Mouse (Mus musculus) thymus, postnatal 36 days (tissue): Measurements from ENCODE around the gene Mbnl1.
A peak's percentile ranks its signal among the peaks of the same experiment; 100 is the strongest.

ENCODE experiments used
- DNase-seq, 2 experiments: peaks; one replicate each; pipeline ENCODE4 v3.0.0; 2022; ENCODE audit warnings: mixed read lengths in 2 of 2

Mbnl1 gene

DNA sequence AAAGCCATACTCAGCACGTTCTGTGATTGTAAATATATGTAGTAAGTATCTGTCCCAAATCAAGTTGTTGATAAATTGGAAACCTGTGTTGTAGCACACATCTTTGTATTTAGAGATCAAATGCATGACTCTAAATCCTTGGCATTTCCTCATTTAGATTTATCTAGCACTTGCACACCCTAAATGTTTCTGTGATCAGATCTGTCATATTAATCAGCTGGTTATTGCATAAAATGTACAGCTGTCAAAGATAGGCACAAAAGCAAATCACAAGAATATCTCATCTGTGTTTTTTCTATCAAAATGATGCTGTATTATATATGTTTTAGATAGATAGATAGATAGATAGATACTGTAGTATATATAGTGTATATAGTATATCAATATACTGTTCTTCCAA is 98.9 kb downstream of the Mbnl1 start:
- DNase-seq: no peak

DNA sequence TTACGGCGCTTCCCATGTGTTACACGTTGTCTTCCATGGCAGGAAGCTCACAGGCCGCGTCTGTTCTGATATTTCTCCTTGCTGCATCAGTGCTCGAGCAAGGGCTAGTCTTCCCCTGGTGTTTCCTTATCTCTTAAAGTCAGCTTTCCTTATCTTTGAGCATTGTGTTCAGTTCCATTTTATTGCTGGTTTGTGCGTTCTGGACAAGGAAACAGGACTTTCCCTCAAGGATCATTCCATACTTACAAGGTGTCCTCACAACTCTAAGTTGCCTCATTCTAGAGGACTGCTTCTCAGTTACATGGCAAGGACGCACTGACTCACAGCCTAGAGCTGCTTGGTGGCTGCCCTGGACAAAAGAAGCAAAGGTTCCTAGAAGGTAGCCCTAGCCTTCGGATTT is 101.6 kb downstream of the Mbnl1 start:
- DNase-seq: no peak

DNA sequence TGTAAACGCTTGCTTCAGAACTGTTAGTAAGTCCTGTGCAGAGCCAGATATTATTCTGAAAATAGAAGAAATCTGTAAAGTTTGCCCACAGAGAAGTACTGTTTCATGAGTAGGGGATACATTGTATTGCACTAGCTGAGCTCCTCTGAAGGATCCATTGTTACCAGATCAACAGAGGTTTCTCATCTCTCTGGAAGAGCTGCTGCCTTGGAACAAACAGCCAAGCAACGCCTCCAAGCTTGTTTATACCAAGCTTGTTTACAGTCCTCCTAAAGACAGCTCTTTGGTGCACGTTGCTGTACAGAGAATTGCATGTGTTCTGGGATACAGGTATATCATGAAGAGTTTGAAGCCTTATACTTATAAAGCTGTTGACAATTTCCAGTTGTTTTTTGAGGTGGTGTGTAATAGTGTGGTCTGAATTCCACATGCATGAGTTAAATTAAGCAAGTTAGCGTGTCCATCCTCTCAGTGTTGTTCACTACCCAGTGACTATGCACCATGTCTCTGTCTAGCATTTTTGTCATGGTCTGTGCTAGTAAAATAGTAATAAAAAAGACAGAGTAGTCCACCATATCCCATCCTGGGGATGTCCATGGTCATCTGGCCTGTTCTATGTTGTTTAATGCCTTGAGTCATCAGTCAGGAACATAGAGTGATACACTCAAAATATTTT is 102.4 kb downstream of the Mbnl1 start:
- DNase-seq: no peak

DNA sequence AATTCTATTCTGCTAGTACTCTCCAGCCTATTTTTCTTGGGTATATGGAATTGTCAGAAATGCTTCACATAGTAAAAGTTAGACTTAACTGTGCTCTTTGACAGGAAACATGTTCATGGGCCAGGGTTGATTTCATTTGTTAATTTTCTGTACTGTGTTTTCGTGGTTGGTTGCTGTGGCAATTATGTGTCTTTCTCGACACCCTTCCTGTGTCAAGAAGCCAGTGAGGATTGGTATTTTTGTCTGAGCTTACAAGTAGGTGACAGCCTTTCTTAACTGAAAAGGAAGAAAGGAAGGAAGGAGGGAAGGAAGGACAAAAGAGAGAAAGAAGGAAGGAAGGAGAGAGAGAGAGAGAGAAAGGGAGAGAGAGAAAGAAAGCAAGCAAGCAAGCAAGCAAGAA is 103.3 kb downstream of the Mbnl1 start:
- no peak for DNase-seq

DNA sequence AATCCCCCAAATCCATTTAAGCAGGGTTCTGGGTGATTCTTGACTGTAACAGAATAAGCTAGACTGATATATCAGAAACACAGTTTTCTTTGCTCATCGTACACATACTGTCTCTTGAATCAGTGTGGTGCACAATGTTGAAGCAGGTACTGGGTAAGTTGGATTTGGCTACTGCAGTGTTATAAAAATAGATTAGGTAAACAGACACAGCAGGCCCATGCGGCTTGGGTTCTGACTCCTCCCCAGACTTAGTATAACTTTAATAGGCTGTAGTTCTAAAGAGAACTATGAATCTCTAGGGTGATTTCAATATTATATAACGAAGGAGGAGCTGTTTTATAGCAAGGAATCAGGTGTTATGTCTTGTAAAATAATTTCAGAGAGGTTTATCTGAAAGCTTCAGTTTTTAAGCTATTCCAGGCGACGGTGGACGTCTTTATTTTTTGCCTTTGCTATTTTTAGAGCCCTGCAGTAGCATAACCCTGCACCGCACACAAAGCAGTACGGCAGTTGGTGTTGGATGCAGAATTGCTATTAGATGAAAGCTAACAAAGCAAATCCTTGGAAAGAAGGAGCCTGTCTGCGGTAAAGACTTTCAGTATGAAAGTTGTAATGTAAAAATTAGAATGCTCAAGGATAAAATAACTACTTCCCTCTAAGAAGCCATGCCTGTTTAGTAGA is 103.9 kb downstream of the Mbnl1 start:
- no peak for DNase-seq

DNA sequence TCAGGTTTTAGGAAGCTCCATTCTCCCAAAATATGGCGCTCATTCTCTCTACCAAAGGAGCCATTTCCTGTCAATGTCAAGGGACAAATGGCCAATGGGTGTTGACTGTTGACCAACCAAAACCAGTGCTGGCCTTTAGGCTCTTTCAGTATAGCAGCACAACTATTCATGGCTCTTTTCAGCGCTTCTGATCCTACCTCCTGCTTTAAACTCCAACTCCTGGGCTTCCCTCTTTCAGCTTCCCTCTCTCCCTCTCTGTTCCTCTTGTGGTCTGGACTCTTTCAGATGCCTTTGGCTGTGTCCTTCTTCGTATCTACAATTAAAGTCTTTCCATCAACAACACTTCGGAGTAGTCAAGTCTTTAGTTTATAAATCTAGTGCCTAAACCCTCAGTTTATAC is 107.2 kb downstream of the Mbnl1 start:
- no peak for DNase-seq

DNA sequence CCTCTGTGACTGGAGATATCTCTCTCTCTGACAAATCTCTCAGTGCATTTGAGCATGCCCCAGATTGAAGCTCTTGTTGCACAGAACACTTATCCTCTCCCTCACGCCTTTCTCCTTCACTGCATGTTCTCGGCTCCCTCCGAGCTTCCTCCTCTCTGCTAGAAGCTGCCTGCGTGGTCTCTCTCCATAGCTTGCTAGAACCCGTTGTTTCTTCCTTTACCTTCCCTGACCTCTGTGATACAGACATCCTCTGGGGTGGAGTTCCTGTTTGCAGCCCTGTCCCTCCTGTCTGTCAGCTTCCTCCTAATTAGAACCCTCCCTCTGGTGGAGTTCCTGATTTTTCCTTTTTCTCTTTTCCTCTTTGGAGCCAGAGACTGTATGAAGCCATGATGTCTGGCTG is 108.1 kb downstream of the Mbnl1 start:
- no peak for DNase-seq

DNA sequence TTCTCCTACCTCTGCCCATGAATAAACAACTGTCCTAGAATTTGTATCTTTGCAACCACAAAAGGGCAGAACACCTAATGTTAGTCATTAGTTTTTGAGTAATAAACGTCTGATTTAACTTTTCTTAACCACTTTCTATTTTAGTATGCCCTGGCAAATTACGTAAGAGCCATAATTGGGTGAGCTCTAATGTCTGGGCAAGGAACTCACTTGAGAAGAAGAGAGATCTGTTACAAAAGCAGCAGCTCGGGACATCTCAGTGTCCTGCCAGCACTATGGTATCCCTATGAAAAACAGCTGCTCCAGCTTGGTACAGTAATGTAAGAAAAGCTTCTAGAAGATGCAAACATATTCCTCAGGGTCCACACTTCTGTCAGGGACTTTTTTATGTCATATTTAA is 109.5 kb downstream of the Mbnl1 start:
- DNase-seq: no peak

DNA sequence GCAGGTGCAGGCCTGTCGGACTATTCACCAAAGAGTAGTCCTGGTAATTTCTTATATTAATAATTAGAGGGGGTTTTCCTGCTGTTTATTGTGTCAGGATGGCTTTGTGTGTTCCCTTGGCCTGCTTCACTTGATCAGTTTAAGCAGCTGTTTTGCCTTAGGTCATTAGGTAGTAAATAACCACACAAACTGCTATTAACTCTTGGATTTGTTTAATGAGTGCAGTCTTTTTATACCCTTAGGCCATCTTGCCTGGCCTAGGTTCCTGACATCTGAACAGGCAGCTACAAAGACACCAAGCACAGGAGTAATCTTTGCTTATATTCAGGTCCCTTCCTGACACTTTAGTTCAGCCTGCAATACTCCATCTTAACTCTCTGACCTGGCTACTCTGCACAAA is 110.0 kb downstream of the Mbnl1 start:
- no peak for DNase-seq

DNA sequence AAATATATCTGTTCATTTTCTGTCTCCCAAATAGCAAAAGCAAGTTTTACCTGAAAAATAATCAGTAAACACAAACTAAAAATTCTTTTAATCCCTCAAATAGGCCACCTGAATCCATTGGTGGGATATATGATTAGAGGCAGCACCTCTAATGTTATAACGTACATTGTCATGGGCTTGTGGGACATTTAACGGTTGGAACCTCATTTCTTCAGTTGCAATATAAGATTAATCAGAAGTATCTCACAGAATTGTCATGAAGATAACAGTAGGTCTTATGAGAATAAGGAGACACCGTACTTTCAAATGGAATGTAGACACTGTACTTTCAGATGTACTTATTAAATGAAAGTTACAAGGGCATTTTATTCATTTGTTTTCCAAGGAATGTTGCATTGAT is 112.1 kb downstream of the Mbnl1 start:
- DNase-seq: no peak

DNA sequence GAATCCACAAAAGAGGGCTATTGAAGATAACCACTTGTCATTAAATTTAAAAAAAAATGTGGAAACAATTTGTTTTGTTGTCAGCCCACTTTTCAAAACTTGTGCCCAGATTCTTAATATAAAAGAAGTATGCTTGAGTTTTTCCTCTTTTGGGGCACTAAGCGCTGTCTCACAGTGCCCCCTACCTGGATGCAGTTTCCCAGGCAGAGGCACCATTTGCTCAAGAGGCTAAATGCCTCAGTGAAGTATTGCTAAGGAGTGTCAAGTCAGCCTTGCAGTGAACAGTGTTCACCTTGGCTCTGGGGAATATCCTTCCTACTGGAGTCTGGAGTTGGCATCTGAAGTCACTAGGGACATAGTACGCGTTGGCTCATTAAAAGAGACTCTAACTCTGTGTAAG is 113.4 kb downstream of the Mbnl1 start:
- no peak for DNase-seq

DNA sequence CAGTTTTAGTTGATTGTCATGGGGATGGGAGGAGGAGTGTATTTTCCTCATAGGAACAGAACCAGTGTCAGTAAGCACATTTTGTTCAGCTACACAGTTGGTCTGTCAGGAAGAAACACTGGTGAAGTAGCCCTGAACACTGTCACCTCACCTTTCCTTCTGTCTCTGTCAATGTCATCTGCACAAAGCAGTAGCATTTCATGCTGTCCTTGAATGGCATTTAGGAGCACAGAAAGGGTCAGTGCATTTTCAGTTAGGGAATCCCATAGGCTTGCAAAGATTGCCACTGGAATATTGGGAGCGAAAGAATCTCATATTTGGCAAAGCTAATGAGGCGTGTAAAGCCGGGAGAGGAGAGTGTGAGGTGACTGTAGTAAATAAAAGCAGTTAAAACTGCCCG is 114.5 kb downstream of the Mbnl1 start:
- DNase-seq: no peak

DNA sequence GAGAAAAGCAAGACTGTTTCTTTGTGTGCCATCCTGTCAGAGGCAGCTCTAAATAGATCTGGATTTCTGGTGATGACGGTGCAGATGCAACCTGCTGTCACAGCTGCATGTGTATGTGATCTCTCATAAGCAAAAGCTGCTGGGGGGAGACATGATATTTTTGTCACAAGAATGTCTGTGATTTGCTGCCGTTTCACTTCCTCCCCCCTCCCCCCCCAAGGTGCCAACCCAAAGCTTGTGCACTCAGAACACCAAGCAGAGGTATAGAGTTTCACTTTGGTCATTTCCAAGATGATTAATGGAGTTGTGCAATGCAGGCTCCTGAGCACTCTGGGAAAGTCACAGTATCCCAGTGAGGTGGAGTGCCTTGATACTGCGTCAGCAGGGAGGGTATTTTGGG is 116.7 kb downstream of the Mbnl1 start:
- DNase-seq: no peak

DNA sequence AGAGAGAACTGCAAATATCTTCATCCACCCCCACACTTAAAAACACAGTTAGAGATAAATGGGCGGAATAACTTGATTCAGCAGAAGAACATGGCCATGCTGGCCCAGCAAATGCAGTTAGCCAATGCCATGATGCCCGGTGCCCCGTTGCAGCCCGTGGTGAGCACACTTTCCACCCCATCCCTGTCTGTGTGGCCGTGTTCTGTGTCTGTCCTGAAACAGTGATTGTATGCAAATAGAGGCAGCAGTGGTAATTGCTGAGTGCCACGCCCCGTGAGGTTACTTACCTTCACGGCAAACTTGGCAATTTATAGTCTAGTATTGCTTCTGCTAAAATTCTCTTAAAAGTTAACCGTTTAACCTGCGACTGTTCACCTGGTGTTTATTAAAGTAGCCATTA is 123.0 kb downstream of the Mbnl1 start:
- DNase-seq: no peak

DNA sequence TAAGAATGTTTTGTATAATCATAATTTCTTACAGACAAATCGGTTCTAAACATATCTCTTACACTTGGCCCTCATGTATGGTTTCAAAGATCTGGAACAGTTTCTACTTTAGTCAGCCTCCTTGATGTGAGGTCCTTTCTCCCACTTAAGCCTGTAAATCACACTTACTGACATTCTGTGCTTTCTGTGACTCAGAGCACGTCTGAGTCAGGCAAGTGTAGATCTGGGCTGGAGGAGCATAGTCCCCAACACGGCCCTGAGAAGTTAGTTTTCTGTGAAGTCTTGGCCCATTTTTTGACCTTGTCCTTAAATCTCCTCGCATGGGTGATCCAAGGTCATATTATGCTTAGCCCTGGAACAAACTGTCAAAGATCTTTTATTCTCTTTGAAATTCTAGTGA is 124.4 kb downstream of the Mbnl1 start:
- DNase-seq: no peak

DNA sequence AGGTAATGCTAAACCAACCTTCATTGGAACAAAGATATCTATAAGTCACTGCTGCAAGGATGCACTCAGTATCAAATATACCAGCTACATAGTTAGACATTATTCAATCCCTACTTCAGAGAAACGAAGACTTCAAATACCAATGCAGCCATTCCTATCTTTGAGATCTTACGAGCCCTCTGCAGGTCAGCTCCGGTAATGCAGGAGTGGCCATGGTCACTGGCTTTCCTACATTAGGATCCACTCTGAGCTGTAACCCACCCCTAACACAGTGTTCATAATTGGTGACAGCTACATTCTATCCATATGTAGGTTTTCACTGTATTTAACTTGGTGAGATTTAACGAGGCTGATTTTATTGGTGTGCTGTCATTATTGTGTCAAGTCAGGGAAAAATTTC is 129.1 kb downstream of the Mbnl1 start:
- DNase-seq: peak; percentile 56 to 66

DNA sequence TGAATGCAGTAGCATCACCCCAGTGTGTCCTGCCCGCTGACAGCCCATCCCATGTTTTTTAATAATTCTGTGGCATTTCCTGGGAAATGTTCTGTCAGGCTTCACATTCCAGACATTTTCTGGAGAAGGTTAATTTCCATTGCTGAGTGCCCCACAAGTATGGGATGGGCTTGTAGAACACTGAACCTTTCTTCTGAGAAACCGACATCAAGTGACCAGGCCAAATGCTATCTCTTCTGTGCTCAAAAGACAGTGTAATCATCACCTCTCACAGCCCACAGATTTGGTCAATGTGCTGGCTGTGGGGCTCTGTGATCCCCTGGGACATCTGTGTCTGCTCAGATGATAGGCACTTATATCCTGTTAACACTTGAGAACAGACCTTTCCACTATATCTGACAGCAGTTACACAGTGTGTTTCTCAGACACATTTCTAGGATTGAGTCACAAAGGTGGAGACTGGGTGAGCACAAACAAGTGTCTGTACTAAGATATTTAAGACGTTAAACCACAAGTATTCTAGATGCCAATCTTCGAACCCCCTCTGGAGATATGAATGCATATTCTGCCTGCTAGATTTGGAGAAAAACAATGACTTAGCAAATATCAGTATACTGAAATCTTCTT is 130.4 kb downstream of the Mbnl1 start:
- no peak for DNase-seq

DNA sequence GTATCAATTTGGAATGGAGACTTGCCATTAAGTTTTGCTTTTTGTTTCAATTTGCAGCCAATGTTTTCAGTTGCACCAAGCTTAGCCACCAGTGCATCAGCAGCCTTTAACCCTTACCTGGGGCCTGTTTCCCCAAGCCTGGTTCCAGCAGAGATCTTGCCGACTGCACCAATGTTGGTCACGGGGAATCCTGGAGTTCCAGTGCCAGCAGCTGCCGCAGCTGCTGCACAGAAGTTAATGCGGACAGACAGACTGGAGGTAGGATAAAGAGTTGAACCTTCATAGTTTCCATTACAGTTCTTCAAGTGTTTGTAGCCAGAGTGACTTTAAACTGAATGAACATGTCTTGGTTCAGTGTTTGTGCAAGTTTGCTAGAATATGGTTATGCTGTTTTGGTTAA is 131.0 kb downstream of the Mbnl1 start:
- DNase-seq: no peak

DNA sequence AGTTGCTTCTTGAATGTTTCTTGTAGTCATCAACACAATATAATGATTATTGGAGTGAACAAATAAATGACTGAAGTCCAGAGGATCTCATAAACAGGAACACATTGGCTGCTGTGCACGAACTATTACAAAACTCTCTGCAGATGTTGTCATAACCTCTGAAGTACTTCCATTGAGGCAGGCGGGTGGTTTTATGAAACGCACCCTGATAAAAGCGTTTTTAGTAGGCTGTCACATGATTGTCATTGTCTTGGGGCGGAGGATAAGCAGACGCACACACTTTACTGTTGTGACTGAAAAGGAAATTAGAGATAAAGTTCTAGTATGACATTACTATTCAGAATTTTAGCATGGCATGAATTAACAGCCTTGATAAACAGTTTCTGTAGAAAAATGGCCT is 131.6 kb downstream of the Mbnl1 start:
- DNase-seq: no peak

DNA sequence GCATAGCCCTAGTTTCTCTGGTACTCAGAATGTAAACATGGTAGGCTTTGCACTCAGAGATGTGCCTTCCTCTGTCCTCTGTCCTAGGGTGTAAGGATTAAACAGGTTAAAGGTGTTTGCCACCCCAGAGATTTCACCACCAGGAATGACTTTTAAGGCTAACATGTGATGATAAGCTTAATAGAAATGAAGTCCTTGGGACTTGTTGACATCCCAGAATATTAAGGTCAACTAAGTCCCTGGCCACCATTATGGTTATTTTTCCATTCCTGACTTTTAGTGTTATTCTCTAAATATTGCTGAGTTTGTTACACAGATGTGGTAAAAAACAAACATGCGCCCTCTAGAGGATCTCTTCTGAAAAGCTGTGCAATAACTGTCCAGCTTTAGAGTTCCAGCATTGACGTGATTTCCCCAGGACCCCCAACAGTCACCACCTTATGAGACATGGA is 136.3 kb downstream of the Mbnl1 start:
- no peak for DNase-seq

DNA sequence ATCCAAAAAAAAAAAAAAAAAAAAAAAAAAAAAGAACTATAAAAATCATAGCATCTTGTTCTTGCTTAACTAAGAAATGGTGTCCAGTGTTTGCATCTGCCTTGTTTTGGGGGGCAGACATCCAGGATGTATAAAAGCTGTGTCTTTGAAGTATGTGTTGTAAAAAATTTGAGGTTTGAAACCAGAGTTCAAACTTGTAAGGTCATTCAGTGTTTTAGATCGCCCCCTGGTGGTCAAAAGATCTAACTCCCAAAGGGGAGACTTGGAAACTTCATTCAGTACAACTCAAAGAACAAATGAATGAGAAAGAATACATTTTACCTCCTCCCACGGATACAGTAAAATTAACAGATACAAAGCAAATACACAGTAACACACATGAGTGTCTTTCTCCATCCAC is 139.2 kb downstream of the Mbnl1 start:
- no peak for DNase-seq

DNA sequence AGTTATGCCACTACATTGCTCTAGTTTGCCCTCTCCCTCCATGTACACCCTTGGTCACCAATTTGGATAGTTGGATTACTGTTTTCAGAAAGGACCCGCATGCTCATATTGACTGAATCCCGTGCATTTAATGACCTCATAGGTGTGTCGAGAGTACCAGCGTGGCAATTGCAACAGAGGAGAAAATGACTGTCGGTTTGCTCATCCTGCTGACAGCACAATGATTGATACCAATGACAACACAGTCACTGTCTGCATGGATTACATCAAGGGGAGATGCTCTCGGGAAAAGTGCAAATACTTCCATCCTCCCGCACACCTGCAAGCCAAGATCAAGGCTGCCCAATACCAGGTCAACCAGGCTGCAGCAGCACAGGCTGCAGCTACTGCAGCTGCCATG is 140.5 kb downstream of the Mbnl1 start:
- DNase-seq: no peak

DNA sequence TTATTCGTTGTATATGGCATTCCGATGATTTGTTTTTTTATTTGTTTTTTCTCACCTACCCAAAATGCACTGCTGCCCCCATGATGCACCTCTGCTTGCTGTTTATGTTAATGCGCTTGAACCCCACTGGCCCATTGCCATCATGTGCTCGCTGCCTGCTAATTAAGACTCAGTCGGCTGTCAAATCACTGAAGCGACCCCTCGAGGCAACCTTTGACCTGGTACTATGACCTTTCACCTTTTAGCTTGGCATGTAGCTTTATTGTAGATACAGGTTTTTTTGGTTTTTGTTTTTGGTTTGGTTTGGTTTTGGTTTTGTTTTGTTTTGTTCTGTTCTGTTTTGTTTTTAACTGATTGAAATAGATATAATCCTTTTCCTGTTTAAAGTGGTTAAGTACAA is 141.9 kb downstream of the Mbnl1 start:
- no peak for DNase-seq

DNA sequence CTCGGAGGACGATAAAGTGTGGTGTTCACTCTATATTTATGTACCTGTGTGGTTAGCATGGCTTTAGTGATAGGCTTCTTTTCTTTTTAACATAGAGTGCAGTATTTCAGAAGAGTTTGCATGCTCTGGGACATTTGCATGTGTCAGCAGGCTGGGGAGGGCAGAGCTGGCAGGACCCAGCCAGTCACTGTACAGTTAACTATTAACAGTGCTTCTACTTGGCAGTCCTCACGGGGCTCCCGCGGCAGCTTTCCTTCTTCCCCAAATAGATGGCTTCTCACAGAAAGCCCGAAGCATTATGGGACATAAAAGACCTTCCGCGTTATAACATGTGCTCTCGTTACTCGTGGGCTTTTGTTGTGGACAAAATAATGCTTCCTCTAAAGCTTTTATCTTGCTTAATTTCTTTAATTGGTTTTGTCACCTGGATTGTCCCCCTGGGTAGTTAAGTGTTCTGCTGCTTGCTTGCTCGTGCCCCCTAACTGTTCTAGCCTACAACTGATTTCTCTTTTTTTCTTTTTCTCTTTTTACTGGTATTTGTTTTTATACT is 142.5 kb downstream of the Mbnl1 start:
- DNase-seq: peak in 1 of 2 experiments; percentile 16
